Mouse (Mus musculus): ENCODE results near the gene Hoxd13.

DNA sequence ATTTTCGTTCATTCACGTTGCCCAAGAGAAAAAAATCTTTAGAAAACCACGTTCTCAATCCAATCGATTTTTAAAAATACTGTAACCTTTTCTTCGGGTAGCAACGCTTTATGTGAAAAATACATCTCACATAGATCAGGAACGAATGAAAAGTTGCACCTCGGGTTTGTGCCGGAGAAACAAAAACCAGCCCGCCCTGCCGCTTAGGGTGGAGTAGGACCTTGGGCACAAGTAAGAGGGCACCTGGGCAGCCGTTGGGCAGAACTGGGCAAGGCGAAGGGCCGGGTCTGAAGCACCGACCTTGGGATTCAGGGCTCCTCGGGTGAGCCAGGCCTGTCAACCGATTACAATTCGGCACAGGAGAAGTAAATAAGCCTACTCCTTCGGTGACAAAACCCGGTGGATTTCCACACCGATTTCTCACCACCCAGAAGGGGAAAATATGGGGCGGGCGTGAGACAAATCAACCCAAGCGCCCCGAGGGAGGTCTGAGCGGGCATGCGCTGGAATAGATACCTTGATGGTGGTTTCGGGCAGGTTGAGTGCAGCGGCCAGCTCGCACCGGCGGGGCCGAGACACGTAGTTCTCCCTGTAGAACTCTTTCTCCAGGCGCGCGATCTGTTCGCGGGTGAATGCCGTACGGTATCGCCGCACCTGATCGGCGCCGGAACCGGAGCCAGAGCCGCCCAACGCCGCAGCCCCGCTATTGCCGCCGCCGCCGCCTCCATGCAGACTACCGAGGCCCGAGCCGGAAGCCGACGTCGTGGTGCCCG, 10.7 kb upstream of the Hoxd13 start:
- TF ChIP-seq GATA1 (IDR thresholded peaks at IDR 0.05; ENCODE audit: borderline replicate concordance, low read length) (no peak), FLI1 (IDR thresholded peaks at IDR 0.05; ENCODE audit: low read length) (no peak)

Measured in megakaryocyte, embryonic 14.5 days (primary cell).